Mouse (Mus musculus): ENCODE data around the gene Sh3gl2.

Gene Sh3gl2

DNA sequence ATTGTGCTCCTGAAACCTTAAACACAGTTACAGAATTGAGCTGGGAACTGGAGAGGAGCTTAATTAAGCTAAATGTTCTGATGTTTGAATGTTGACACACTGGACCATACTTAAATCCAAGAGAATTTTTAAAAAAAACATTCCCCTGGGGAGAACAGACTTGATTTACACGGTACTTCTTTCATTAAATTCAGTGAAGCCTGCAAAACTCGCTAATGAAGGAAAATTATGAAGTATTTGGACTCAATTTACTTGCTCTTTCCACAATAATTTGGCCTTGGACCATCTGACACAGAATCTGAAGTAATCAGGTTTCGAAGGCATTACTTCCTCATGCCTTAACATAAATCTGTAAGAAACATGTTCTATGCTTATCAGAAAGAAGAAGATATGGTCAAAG, 408.4 kb downstream of the Sh3gl2 start:
- no peak for DNase-seq (ENCODE audit: low spot score)

GRCm38 (mm10) chr4:85618746-85619145, 413.8 kb downstream of the Sh3gl2 start:
- no peak for DNase-seq (ENCODE audit: low spot score)

GRCm38 (mm10) chr4:85619261-85619660, 414.3 kb downstream of the Sh3gl2 start:
- no peak for DNase-seq (ENCODE audit: low spot score)

GRCm38 (mm10) chr4:85629381-85629780, 424.5 kb downstream of the Sh3gl2 start:
- no peak for DNase-seq (ENCODE audit: low spot score)

DNA sequence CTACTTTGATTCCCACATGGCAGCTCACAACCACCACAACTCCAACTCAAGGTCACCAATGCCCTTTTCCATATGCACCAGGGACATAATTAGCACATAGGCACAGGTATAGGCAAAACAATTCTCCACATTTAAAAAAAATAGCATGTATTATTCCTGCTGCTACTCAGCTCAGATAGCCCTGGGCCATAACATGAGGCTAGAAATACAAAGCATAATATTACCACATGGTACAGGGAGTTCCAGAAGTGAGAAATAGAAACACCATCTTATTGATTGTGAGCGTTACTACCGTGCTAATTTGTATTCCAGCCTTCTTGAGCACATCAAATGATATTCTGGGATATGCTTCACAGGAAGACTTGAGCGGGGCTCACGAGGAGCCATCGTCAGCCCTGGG, 464.3 kb downstream of the Sh3gl2 start:
- DNase-seq (ENCODE audit: low spot score), result no peak

DNA sequence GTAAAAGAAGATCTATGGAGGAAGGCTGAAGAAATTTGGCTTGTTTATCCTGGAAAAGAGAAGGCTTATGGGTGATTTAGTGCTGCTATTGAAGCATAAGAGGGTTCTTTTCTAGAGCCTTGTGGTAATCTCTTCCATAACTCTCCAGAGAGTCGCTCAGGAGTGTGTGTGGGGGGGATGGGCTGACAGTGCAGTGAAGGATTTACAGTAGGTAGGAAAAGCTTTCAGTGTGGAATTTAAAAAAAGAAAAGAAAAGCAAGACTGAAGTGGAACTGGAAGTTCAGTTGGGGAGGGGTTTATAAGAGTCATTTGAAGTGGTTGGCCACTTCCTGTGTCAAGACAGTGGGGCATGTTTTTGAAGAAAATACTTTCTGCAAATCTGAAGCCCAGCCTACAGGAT, 464.8 kb downstream of the Sh3gl2 start:
- no peak for DNase-seq (ENCODE audit: low spot score)

DNA sequence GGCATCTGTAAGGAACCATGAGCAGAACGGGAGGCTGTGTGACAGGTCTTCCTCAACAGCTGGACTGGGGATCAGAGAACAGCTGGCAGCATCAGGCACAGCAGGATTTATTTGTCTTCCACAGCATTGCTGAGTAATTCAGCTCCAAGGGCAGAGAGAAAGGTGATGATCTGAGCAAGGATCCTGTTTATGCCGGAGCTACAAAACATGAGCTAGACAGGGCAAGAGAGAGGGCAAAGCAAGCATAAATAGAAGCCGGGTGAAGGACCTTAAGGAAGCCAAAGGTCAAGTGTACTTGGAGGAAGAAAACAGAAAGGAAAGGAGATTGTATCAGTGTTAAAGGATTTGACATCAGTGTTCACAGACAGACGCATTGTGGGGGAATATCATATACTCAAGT, 467.4 kb downstream of the Sh3gl2 start:
- DNase-seq (ENCODE audit: low spot score), result no peak

GRCm38 (mm10) chr4:85677621-85678020, 472.7 kb downstream of the Sh3gl2 start:
- no peak for DNase-seq (ENCODE audit: low spot score)

GRCm38 (mm10) chr4:85686160-85686559, 481.2 kb downstream of the Sh3gl2 start:
- no peak for DNase-seq (ENCODE audit: low spot score)
